Mouse (Mus musculus): Measurements from ENCODE around the gene Fgf2. TPM values are rescaled to one million over a fixed set of nuclear protein-coding genes. Genes with fewer than 3 reads are reported as not detected.

The Fgf2 gene
- total RNA-seq, 1 experiment from 2014 or later: 0.23 TPM

GRCm38 (mm10) chr3:37401729-37402610, 53.8 kb downstream of the Fgf2 start:
- no peak for ATAC-seq (replicated peaks; ENCODE audit: low read depth, poor library complexity, severe bottlenecking)

DNA sequence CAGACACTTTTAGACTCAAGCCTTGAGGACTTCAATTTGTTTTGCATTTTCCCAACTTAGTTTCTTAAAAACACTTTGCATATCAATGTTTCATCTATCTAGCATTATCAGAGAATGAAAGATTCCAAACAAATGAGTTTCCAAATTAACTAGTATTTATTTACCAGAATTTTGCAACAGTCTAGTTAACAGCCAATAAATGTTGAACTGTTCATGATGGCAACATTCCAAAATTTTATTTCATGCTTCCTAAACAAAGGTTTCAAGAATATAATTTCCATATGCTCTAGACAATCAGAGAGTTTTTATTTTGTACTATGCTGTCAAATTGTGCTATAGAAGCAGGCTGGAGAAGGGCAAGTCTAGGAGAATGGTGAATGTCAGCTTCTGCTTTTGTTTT, 59.5 kb downstream of the Fgf2 start:
- ATAC-seq (replicated peaks; ENCODE audit: low read depth, poor library complexity, severe bottlenecking): no peak

- no peak for ATAC-seq (replicated peaks; ENCODE audit: low read depth, poor library complexity, severe bottlenecking)
Measured at GRCm38 (mm10) chr3:37413446-37413845, 65.3 kb downstream of the Fgf2 start.

GRCm38 (mm10) chr3:37414413-37414960, 66.3 kb downstream of the Fgf2 start:
- peak; percentile 56 for ATAC-seq (replicated peaks; ENCODE audit: low read depth, poor library complexity, severe bottlenecking)

- ATAC-seq (replicated peaks; ENCODE audit: low read depth, poor library complexity, severe bottlenecking): no peak
Measured at GRCm38 (mm10) chr3:37418341-37418740, 70.2 kb downstream of the Fgf2 start.

GRCm38 (mm10) chr3:37418961-37419457, 70.9 kb downstream of the Fgf2 start:
- peak; percentile 19 for ATAC-seq (replicated peaks; ENCODE audit: low read depth, poor library complexity, severe bottlenecking)

GRCm38 (mm10) chr3:37419458-37419991, 71.4 kb downstream of the Fgf2 start, which contains the start of gene Spata5:
TSS of gene Spata5 (plus strand) at chr3:37419896.
- peak; percentile 78 for ATAC-seq (replicated peaks; ENCODE audit: low read depth, poor library complexity, severe bottlenecking)

DNA sequence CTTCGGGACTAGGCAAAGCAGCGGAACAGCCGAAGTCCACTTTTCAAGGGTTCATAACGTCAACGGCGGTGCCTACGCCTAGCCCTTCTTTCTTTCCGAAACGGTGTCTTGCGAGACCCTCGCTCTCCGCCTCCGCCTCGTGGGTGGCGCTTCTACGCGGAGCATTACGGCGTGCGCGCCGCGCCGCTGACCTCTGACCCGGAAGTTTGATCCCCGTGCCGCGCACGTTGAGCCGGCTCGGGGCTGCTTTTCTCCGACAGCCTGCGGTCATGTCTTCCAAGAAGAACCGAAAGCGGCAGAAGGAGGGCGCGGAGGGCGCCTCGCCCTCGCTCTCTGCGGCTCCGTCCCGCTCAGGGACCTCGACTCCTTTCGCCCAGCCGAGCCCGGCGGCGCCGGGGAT, 71.9 kb downstream of the Fgf2 start, which contains the start of gene Nudt6:
TSS of gene Nudt6 (minus strand) at position 140 of the 400 bp plus-strand sequence.
- ATAC-seq (replicated peaks; ENCODE audit: low read depth, poor library complexity, severe bottlenecking): peak; percentile 63

- ATAC-seq (replicated peaks; ENCODE audit: low read depth, poor library complexity, severe bottlenecking): no peak
Measured at GRCm38 (mm10) chr3:37420641-37421040, 72.5 kb downstream of the Fgf2 start.

- ATAC-seq (replicated peaks; ENCODE audit: low read depth, poor library complexity, severe bottlenecking): no peak
Measured at GRCm38 (mm10) chr3:37421179-37421578, 73.0 kb downstream of the Fgf2 start.

DNA sequence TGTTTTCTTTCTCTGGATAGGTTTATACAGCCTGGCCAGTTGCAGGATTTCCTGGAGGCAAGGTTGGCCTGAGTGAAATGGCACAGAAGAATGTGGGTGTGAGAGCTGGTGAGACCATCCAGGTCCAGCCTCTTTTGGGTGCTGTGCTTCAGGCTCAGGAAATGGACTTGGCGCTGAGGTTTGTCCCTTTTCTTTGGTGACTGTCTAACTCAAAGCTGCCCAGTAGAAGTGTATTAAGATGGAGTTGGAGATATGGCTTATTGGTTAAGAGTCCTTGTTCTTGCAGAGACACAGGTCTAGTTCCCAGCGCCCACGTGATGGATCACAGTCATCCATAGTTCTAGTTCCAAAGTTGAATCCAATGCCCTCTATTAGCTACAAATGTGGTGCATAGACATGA, 77.9 kb downstream of the Fgf2 start:
- no peak for ATAC-seq (replicated peaks; ENCODE audit: low read depth, poor library complexity, severe bottlenecking)

DNA sequence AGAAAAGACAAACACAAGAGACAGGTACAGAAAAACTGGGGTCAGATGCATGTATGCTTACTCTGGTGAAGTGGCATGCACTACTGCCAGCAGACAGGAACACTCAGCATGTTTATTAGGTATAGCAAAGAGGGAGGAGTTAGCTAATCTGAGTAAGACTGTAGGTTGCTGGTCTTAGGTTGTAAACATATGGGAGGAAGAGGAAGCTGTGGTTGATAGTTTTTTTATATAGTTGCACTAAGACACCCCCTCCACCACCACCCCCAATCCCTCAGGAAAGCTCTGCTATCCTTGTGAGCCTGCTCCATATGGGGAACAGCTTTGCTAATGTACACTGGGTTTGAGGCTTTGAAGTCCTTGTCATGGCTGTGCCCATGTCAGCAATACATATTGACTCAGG, 82.2 kb downstream of the Fgf2 start:
- 0 out of 2 replicates have a peak, but pooled peaks have one; percentile 47 for ATAC-seq (replicated peaks; ENCODE audit: low read depth, poor library complexity, severe bottlenecking)

DNA sequence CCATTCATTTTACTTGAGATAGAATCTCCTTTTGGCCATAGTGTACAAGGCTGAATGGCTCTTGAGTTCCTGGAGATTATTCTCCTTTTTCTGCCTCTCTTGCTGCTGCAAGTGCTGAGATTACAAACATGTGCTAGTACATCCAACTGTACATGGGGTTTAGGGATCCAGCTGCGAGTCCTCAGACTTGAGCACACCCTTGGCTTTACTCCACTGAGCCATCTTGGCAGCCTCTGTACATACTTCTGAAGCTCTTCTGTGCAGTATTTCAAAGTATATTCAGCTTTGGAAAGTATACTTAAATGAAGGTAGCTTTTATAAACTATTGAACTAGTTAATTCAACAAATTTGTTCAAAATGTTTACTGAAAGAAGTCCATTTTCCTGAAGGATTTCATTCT, 91.6 kb downstream of the Fgf2 start:
- no peak for ATAC-seq (replicated peaks; ENCODE audit: low read depth, poor library complexity, severe bottlenecking)

- no peak for ATAC-seq (replicated peaks; ENCODE audit: low read depth, poor library complexity, severe bottlenecking)
Measured at GRCm38 (mm10) chr3:37443409-37443808, 95.3 kb downstream of the Fgf2 start.

- no peak for ATAC-seq (replicated peaks; ENCODE audit: low read depth, poor library complexity, severe bottlenecking)
Measured at GRCm38 (mm10) chr3:37455992-37456391, 107.8 kb downstream of the Fgf2 start.

Other genes starting within 250 kb of the Fgf2 start
- not detected in 2 replicates for gene Il2, start 222.4 kb upstream of the Fgf2 start, total RNA-seq (2017)
- not detected in 2 replicates for gene Il21, start 115.7 kb upstream of the Fgf2 start, total RNA-seq (2017)
- gene Bbs12, start 35.8 kb upstream of the Fgf2 start, total RNA-seq (2017): 6.6 and 8.1 TPM in 2 replicates
- 4.0 and 6.5 TPM in 2 replicates for gene Cetn4, start 35.6 kb upstream of the Fgf2 start, total RNA-seq (2017)
- 174 and 222 TPM in 2 replicates for gene Spata5, start 71.5 kb downstream of the Fgf2 start, total RNA-seq (2017)
- 27.5 and 29.1 TPM in 2 replicates for gene Nudt6, start 71.9 kb downstream of the Fgf2 start, total RNA-seq (2017)

Measured in common myeloid progenitor, adult 5-6 weeks (primary cell).